Mouse (Mus musculus): ENCODE measurements around the gene Lce1h.

GRCm38 (mm10) chr3:92771573-92771972 is 6.7 kb upstream of the Lce1h start:
- TF ChIP-seq GATA1 (IDR thresholded peaks at IDR 0.05; ENCODE audit: low read length) (no peak), TAL1 (IDR thresholded peaks at IDR 0.05; ENCODE audit: low read length) (no peak)
